Mouse (Mus musculus) G1E (cell line): Measurements from ENCODE around the gene Fxyd6. TPM values are rescaled to one million over a fixed set of nuclear protein-coding genes. Genes with fewer than 3 reads are reported as not detected.

Experiments
- ATAC-seq: 2 replicates; pipeline ENCODE4 v1.8.0; 2016; ENCODE audit warnings: mild to moderate bottlenecking; ENCODE audit not compliant: insufficient number of reproducible peaks, poor library complexity, low FRiP score, severe bottlenecking; ENCODE audit errors: extremely low read depth
- DNase-seq: peaks from one replicate; pipeline ENCODE4 v3.0.0; 2012; ENCODE audit warnings: low spot score
- H3K27me3 ChIP-seq: 2 replicates; pipeline ENCODE4 v1.6.1; 2012; ENCODE audit warnings: mild to moderate bottlenecking, low read length, inconsistent platforms; ENCODE audit not compliant: insufficient read depth
- H3K36me3 ChIP-seq: replicated peaks from 2 replicates; pipeline ENCODE3; 2012; ENCODE audit warnings: mild to moderate bottlenecking, inconsistent platforms
- H3K4me1 ChIP-seq: 2 replicates; pipeline ENCODE4 v1.6.1; 2012; ENCODE audit warnings: low read depth, low read length, inconsistent platforms, mixed read lengths; ENCODE audit not compliant: insufficient read depth
- H3K4me3 ChIP-seq: 2 replicates; pipeline ENCODE4 v1.5.1; 2012; ENCODE audit warnings: low read depth, mild to moderate bottlenecking, inconsistent platforms, low read length, moderate library complexity, mixed read lengths
- H3K9me3 ChIP-seq: replicated peaks from 2 replicates; pipeline ENCODE4 v1.6.1; 2012; ENCODE audit warnings: inconsistent platforms
- CTCF ChIP-seq: IDR thresholded peaks from 2 replicates; pipeline ENCODE4 v1.5.1; 2012; ENCODE audit warnings: low read depth, low read length, inconsistent platforms, mixed read lengths
- GATA1 ChIP-seq: IDR thresholded peaks from 2 replicates; pipeline ENCODE4 v1.6.1; 2012; ENCODE audit warnings: borderline replicate concordance, low read length, inconsistent platforms, mixed read lengths
- GATA2 ChIP-seq: IDR thresholded peaks from 2 replicates; pipeline ENCODE4 v1.6.1; 2012; ENCODE audit warnings: low read depth, low read length, inconsistent platforms, borderline replicate concordance
- POLR2AphosphoS5 ChIP-seq: IDR thresholded peaks from 2 replicates; pipeline ENCODE4 v1.6.1; 2012; ENCODE audit warnings: low read depth, low read length, inconsistent platforms; ENCODE audit not compliant: insufficient replicate concordance
- TAL1 ChIP-seq: conservative IDR thresholded peaks from 2 replicates; pipeline ENCODE4 v1.6.1; 2012; ENCODE audit warnings: low read depth, low read length, inconsistent platforms, mixed read lengths
- polyA plus RNA-seq: library from polyadenylated mRNA; stranded (reverse); fragments of >175 nt; gene quantifications from 2 replicates; pipeline ENCODE4 v1.2.3, GENCODE M21; 2012
- total RNA-seq, 2 experiments: library from RNA; stranded (forward) in 1 of 2; stranded (reverse) in 1 of 2; fragments of 200-1000 nt in 1 of 2; fragments of >200 nt in 1 of 2; fragmentation: Nextera tagmentation in 1 of 2; gene quantifications; 2 replicates each; pipeline ENCODE4 v1.2.3; 2014 to 2017

The Fxyd6 gene
- total RNA-seq (2014; fragmentation: Nextera tagmentation) (not detected in 2 replicates), total RNA-seq (2017) (0.06 and 0.16 TPM in 2 replicates), polyA plus RNA-seq (not detected in 2 replicates)

DNA sequence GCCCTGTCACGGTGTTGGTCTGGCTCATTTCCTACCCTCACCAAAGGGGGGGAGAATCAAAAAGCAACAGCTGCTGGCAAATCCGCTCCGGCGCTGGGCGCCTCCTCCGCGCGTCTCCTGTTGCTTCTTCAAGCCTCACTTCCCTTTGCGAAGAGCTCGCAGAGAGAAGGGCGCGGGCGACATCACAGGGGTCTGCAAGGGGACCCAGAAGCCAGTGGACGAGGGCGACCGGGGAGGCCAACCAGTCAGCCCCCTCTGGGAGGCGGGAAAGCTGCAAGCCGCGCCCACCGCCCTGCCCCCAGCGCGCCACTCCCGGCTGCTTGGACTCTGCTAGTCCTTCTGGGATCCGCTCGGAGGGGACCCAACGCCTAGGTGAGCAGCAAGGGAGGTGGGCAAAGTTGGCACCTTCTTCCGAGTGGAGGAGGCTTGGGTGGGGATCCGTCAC, at the start of gene Fxyd6:
TSS of gene Fxyd6 (plus strand) at position 69 of the 445 bp plus-strand sequence.
- no peak for DNase-seq
- Histone ChIP-seq H3K27me3 (peaks cover 15% of the 10 kb centered on the region; the same call in 1 of the 2 replicates), H3K4me3 (no peak within 1 kb of the TSS), H3K4me1 (no peaks in the 10 kb centered on the region), H3K36me3 (no peaks in the 10 kb centered on the region), H3K9me3 (no peaks in the 10 kb centered on the region)
- TF ChIP-seq CTCF = no peak
- TF ChIP-seq POLR2AphosphoS5 = no peak
- no peak for TF ChIP-seq GATA1
- TF ChIP-seq TAL1 = no peak
- TF ChIP-seq GATA2 = no peak
- ATAC-seq = no peak

DNA sequence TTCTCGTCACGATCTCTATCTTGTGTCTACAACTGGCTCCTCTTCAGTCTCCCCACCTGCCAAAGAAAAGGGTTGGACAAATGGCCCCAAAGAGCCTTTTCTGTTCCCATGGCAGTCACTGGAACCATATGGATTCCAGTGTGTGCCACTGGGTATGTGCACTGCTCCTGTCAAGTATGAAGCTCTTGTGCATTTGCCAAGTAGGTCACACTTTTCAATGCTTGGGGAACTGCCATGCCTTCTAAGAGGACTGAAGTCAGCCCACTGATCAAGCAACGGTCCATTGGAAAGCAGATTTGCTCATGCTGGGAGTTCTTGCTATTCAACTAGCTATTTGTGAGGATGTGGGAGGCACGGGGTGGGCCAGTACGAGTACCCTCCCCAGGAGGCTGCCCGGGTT, 48.5 kb upstream of the Fxyd6 start:
- no peak for TF ChIP-seq CTCF
- TF ChIP-seq GATA1 = no peak
- no peak for TF ChIP-seq POLR2AphosphoS5
- TF ChIP-seq TAL1 = no peak
- TF ChIP-seq GATA2 = no peak
- ATAC-seq = no peak

DNA sequence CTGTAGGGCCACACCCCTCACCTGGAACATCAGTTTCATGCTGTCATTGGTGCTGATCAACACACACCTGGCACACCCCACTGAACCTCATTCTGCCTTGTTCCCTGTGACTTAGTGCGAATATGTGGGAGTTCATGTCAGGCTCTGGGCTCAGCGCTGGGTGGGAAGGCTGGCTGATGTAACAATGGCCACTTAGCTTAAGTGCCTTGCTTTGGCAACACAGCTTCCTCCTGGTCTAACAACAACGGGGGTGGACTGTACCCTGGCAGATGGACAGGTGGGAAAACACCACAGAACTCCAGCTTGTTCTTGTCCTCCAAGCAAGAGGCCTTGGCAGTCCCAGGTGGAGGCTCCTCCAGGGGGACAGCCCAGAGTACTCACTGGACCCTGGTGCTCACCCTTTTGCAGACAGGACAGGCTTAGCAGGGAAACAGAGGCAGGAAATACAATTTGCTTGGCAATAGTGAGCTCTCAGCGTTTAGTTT, 48.0 kb upstream of the Fxyd6 start:
- ATAC-seq (no peak), DNase-seq (no peak)
- no peaks in the 10 kb centered on the region for H3K36me3 ChIP-seq
- TF ChIP-seq GATA1 (no peak), TAL1 (no peak), GATA2 (no peak)
- no peak overlapping the region for H3K4me3 ChIP-seq
- no peaks in the 10 kb centered on the region for H3K27me3 ChIP-seq
- H3K4me1 ChIP-seq = no peaks in the 10 kb centered on the region
- no peaks in the 10 kb centered on the region for H3K9me3 ChIP-seq

More for the DNA sequence above, 48.5 kb upstream of the Fxyd6 start:
- H3K27me3 ChIP-seq = no peaks in the 10 kb centered on the region
- H3K4me3 ChIP-seq = no peak overlapping the region
- no peak for DNase-seq
- H3K9me3 ChIP-seq = no peaks in the 10 kb centered on the region
- no peaks in the 10 kb centered on the region for H3K4me1 ChIP-seq
- no peaks in the 10 kb centered on the region for H3K36me3 ChIP-seq

DNA sequence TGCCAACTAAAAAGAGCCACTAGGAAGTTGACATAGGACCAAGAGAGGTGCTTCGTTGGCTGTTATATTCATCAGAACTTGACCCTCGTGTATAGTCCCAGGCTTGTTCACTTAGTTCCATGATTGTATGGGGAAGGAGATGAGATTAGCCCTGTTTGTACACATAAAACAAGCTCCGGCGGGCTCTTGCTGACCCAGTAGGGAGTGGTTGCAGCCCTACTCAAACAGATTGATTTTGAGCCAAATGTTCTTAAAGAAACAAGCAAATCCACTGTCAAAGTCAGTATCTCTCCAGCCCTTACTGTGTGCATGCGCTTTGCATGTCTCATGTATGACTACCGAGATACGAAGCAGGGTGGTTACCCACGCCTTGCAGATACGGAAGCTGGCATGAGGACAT, 43.6 kb upstream of the Fxyd6 start:
- no peaks in the 10 kb centered on the region for H3K4me1 ChIP-seq
- H3K27me3 ChIP-seq = no peaks in the 10 kb centered on the region

DNA sequence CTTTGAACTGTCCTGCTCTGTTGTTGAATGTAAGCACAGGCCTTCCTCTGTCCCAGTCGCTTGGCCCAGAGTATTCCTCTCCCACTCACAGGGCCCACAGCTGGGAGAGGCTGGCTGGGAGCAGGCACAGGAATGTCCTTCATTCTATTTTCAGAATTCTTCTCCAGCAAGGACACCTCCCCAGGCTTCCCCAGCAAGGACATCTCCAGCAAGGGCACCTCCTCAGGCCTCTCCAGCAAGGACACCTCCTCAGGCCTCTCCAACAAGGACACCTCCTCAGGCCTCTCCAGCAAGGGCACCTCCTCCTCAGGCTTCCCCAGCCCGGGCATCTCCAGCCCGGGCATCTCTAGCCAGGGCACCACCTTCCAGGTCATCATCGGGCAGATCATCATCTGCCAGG, 41.7 kb upstream of the Fxyd6 start:
- TF ChIP-seq TAL1 (no peak), GATA1 (no peak), GATA2 (no peak)
- ATAC-seq (no peak), DNase-seq (no peak)
- no peaks in the 10 kb centered on the region for H3K36me3 ChIP-seq
- H3K9me3 ChIP-seq = no peaks in the 10 kb centered on the region
- H3K27me3 ChIP-seq = no peaks in the 10 kb centered on the region
- no peaks in the 10 kb centered on the region for H3K4me1 ChIP-seq
- H3K4me3 ChIP-seq = no peak overlapping the region

More for the DNA sequence above, 43.6 kb upstream of the Fxyd6 start:
- Histone ChIP-seq H3K4me3 (no peak overlapping the region), H3K36me3 (no peaks in the 10 kb centered on the region), H3K9me3 (no peaks in the 10 kb centered on the region)
- ATAC-seq = no peak
- no peak for TF ChIP-seq CTCF
- TF ChIP-seq POLR2AphosphoS5 = no peak
- TF ChIP-seq GATA2 = no peak
- no peak for TF ChIP-seq GATA1
- TF ChIP-seq TAL1 = no peak
- DNase-seq = no peak

DNA sequence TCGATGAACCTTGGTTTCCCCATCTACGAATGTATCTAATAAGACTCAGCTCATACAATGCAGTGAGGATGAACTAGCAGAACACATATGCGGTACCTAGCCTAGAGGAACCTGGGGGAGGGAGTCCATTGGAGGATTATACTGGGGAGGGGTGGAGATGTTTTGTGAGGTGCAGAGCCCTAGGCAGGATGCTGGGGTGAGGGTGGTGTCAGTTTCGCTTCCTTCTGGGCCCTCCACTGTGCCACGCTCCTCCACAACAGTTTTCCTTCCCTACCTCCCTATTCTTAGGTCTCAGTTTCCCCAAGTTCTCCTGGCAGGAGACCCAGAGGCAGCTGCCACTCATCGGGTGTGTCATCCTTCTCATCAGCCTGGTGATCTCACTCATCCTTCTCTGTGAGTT, 40.4 kb upstream of the Fxyd6 start:
- no peaks in the 10 kb centered on the region for H3K27me3 ChIP-seq
- no peak for ATAC-seq
- no peak for DNase-seq
- no peaks in the 10 kb centered on the region for H3K9me3 ChIP-seq
- H3K4me3 ChIP-seq = no peak overlapping the region
- no peaks in the 10 kb centered on the region for H3K4me1 ChIP-seq
- no peaks in the 10 kb centered on the region for H3K36me3 ChIP-seq
- TF ChIP-seq GATA2 (no peak), GATA1 (no peak), POLR2AphosphoS5 (no peak), CTCF (no peak), TAL1 (no peak)

DNA sequence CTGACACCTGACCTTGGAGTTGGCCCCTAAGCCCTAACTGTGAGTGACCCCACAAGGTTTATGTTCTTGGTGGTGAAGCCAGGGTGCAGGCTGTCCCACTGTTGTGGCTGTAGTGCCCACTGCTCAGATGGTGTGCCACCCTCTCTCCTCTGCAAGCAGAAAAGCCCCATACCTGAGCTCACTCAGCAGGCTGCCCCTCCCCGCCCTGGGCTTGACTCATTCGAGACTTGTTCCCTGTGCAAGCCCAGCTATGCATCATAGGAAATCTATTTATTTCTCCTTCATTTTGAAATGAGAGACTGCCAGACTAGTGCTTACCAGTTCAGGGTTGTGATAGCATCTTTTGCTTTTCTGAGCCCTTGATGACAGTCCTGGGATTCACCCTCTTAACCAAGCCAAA, 32.6 kb upstream of the Fxyd6 start:
- TF ChIP-seq GATA2 (no peak), TAL1 (no peak), CTCF (no peak), GATA1 (no peak), POLR2AphosphoS5 (no peak)
- Histone ChIP-seq H3K4me1 (no peaks in the 10 kb centered on the region), H3K27me3 (no peaks in the 10 kb centered on the region), H3K36me3 (no peaks in the 10 kb centered on the region), H3K4me3 (no peak overlapping the region), H3K9me3 (no peaks in the 10 kb centered on the region)
- no peak for ATAC-seq
- DNase-seq = no peak
